Mouse (Mus musculus) heart, postnatal 25 days (tissue): ENCODE results near the gene Ocm. TPM values are rescaled to one million over a fixed set of nuclear protein-coding genes. Genes with fewer than 3 reads are reported as not detected.
A peak's percentile ranks its signal among the peaks of the same experiment; 100 is the strongest.
"Not testable (repeated sequence)": the region's sequence is repeated elsewhere in the genome, so short reads cannot be mapped to it uniquely, and the experiment has no call there.

ENCODE experiments used
- DNase-seq: peaks from one replicate; pipeline ENCODE4 v3.0.0; 2022; ENCODE audit warnings: low spot score
- intact Hi-C: fragments of 180-260 bp; cut with DNase I; formaldehyde crosslinking; loops from one replicate; pipeline ENCODE4 v1.15.1; 2025
- total RNA-seq, 2 experiments: library from RNA; stranded (reverse); gene quantifications; 2 replicates each; pipeline ENCODE4 v1.2.3; 2021

Gene Ocm
- total RNA-seq, 2 experiments from 2014 or later: not detected

- intact Hi-C loops, DNase-seq: not testable (repeated sequence)
Measured at GRCm38 (mm10) chr5:144013366-144014134, 12.9 kb downstream of the Ocm start.

- DNase-seq: no peak
- intact Hi-C loops: no loop called here
Measured at GRCm38 (mm10) chr5:144002461-144003192, 23.8 kb downstream of the Ocm start.

DNA sequence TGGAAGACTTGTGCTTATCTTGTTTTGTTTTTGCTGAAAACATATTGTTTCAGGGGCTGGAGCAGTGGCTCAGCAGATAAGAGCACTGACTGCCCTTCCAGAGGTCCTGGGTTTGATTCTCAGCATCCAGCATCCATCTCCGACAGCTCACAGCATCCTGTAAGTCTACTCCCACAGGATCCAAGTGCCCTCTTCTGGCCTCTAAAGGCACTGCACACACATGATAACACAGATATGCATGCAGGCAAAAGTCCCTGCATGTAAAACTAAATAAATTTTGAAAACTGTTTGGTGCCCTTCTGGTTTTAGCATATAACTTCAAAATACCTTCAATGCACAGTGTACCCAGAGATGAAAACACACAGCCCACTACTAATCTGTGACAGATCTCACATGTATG is 27.1 kb downstream of the Ocm start:
- DNase-seq: no peak
- intact Hi-C loops: no loop called here

DNA sequence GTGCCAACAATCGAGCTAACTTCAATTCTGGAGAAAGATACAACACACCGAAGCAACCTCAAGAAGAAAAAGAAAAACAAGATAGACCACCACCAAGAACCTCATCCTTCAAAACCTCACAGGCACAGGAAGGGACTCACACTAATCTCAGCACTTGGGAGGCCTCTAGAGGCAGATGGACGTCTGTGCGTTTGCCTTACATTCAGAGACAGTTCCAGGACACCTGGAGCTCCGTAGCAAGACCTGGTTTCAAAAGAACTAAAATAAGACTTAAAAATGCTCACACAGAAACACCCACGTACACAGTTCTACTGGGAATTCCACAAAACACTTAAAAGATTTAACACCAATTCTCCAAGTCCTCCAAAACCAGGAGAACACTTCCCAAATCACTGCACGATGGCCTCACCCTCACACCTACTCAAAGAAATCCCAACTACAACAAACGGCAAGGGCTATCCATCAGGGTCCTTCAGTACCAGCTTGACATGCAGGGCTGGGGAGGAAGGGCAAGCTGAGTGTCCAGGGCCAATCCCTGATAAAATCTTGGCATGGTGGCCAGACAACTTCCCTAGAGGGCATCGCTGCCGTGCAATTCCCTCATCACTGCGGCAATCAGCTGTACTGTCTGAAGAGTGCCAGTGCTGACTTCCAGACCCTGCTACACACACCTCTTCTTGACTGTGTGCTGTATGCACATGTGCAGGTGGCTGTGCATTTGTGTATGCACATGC is 31.7 kb downstream of the Ocm start:
- intact Hi-C loops: no loop called here
- DNase-seq: no peak

DNA sequence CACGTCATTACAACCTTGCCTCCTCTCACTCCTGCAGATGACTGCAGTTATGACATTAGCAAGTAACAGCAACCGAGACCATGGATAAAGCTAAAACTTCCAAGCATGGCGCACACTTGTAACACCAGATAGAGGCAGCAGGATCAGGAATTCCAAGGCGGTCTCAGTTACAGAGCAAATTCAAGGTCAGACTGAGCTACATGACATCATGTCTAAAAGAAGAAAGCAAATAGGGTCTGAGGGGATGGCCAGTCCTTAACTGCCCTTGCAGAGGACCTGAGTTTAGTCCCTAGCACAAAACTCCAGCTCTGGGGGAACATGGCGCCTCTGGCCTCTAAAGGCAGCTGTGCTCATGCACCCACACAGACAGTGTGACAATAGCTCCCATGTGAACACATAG is 32.6 kb downstream of the Ocm start:
- intact Hi-C loops: no loop called here
- DNase-seq: no peak

DNA sequence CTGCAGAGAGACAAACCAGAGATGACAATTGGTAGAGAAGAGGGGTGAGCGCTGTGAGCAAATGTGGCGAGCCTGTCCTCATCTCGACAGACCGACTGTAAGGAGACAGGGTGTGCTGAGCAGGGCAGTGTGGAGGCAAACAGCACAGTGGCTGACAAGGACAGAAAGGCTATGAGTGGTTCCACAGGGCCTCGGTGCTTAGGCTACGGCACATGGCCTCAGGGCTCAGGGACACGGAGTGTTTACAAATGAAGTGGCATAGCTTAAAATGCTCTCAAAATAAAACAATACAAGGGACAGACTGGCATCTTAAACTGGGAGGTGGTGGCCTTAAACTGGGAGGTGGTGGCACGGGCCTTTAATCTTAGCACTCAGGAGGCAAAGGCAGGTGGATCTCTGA is 33.2 kb downstream of the Ocm start:
- intact Hi-C loops: no loop called here
- no peak for DNase-seq

- intact Hi-C loops: no loop called here
- no peak for DNase-seq
Measured at GRCm38 (mm10) chr5:143992661-143993060, 33.8 kb downstream of the Ocm start.

- intact Hi-C loops: no loop called here
- DNase-seq: no peak
Measured at GRCm38 (mm10) chr5:143990086-143990485, 36.4 kb downstream of the Ocm start.

DNA sequence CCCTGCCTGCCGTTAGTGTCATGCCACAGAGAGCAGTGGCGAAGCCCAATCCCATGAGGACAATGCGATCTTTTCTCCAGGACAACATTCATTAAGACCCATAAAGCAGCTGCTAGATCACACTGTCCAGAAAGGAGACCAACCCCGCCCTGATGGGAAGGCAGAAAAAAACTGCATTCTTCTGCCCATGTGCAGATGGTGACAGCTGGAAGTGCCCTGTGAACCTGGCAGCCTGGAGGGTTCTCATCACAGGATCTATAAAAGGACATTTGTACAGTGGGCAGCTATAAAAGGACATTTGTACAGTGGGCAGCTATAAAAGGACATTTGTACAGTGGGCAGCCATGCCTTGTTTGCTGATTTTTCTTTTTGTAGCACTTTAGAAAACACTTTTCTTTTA is 37.4 kb downstream of the Ocm start:
- no peak for DNase-seq
- intact Hi-C loops: no loop called here

GRCm38 (mm10) chr5:143987596-143987995 is 38.9 kb downstream of the Ocm start:
- intact Hi-C loops: no loop called here

DNA sequence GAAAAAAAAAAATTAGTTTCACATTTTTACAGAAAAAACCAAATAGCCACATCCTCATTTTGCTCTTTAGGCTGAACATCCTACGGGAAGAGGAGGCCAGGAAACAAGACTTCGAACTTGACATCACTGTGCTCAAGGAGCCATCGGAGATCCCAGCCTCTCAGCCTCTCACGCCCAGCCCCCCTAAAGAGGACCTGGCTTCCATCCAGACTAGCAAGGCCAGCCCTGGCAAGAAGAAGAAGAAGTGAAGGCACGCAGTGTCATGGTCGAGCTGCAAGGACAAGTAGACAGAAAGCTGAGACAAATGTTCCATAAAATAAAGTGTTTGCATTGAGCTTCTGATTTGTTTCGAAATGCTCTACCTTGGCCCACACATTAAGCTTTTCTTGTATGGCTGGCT is 41.1 kb downstream of the Ocm start:
- DNase-seq: no peak
- intact Hi-C loops: no loop called here

More at GRCm38 (mm10) chr5:143987596-143987995, 38.9 kb downstream of the Ocm start:
- DNase-seq: no peak

- intact Hi-C loops: no loop called here
- DNase-seq: no peak
Measured at GRCm38 (mm10) chr5:143982361-143982760, 44.1 kb downstream of the Ocm start.

DNA sequence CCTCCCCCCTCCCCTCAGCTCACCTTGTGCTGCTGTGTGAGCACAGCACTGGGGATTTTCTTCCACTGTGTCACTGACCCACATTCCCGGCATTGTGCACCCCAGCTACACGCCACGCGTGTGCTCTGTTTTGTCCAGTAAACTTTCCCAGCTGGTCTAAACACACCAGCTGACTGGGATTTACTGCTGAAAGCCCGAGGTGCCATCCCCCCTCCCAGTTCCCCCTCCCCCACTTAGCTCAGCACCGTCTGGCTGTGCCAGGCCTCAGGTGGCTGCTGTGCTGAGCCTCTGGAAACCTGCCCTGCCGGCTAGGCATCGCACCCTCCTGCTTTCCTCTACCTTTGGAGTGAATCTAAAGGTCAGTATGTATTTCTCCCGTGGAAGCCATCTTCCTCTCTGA is 45.6 kb downstream of the Ocm start:
- DNase-seq: no peak
- intact Hi-C loops: no loop called here

DNA sequence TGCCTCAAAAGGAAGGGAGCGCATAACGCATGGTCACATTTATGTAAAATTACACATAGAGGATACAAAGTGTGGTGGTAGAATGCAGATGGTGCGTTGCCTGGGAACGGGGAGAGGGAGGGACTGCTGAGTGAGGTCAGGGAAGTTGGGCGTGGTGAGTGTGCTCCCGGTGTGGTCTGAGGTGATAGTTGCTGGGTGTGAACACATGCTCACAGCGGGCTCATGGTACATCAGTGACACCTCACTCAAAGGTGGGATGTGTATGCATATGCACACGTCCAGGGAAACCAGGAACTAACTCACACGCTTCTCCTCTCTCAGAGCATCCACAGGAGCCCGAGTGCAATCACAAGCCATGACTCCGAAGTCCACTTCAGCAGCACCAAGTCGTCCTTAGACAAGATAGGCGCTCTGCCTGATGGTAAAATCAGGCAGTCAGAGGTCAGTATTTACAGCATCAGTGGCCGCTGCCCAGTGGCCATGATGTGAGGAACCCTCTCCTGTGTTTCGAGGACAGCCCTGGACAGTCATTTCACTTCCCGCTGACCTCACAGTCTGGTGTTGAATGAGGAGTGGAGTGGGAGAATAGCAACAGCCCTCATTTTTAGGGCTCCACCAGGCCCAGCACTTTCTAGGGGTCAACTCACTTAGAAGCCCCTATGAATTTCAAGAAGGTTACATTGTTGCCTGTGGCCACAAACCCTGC is 49.6 kb downstream of the Ocm start:
- intact Hi-C loops: no loop called here

DNA sequence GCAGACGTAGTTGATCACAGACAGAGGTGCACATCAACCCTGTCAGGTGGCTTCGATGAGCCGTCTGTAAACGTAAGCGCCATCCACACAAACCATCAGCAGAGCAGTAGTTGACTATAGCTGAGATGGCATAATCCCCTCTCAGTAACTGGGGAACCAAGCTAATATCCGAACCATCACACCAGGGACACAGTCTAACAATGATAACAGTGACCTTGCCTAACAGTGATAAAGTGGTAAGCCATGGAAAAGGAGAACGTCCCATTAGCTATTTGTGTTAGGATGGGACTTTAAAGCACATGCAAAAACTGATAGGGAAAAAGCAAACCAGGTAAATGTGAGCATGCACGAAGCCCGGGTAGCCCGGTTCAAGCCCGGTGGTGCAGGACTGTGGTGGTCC is 50.2 kb downstream of the Ocm start:
- intact Hi-C loops: no loop called here
- DNase-seq: no peak

More for the DNA sequence above, 49.6 kb downstream of the Ocm start:
- DNase-seq: no peak

GRCm38 (mm10) chr5:143975631-143975933 is 50.9 kb downstream of the Ocm start:
- intact Hi-C loops: no loop called here
- no peak for DNase-seq

- peak; percentile 9 for DNase-seq
- intact Hi-C loops: no loop called here
Measured at GRCm38 (mm10) chr5:143974931-143975630, 51.4 kb downstream of the Ocm start.

DNA sequence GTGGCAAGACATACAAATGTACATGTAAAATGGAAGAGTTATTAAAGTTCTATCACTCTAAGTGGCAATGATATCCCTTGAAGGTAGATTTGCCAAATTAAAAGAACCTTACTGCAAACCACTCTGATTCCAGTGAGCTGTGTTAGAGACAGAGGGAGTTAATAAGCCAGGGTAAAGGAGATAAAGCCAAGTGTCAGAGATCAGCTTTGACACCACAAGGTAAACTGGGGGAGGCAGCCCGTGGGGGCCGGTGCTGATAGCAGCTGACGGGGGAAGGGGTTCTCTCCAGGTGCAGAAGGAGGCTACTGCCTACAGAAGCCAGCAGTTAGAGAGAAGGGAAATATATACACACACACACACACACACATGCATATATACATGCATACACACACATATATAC is 53.8 kb downstream of the Ocm start:
- intact Hi-C loops: no loop called here

More for the DNA sequence above, 53.8 kb downstream of the Ocm start:
- DNase-seq: no peak
